In the genomic region with DNA sequence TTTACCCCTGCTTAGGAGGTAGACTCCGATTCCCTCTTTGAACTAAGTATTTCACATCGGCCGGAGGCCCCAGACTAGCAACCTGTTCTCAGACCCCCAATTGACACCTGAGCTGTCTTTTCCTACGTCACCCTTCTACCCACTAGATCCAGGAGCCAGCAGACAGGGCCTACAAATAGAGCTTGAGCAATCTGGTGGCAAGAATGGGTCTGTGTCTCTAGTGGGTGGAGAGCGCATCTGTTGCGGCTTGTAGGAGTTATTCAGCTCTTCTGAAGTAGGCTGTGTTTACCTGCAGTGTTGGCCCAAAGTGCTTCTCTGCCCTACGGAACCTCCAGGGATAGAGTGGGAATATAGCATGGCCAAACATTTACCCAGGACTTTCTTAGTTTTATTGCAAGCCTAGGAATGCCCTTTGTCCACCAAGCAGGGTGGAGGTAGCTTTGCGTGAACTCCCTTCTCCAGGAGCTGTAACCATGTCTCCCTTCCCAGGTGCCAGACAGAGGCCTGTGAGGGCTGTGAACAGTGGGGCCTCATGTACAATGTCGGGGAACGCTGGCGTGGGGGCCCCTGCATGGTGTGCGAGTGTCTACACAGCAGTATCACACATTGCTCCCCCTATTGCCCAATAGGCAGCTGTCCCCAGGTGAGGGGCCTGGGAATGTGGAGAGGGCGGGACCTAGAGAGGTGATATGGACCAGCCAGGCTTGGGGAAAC, we compare ENCODE assay signal across 20 mouse cellular contexts. TPM values are rescaled to one million over a fixed set of nuclear protein-coding genes. Genes with fewer than 3 reads are reported as not detected.
DNase-seq lines count a peak whose midpoint lies in the region; ATAC-seq lines count a peak whose summit lies in the region.
"Had no signal": no experiment of that assay in that cellular context is flagged by ENCODE, and none has a peak within 500 bp of the region (broad histone marks: within the 10 kb centered on the region; RNA-seq: fewer than 3 reads in every experiment).

No protein-coding gene starts in this region.

- H3K4me3 ChIP-seq in midbrain, embryonic 15.5 days, result no peak overlapping the region
- H3K4me3 ChIP-seq: forebrain, embryonic 12.5 days; heart, adult 2 months; hindbrain, embryonic 12.5 days; liver, embryonic 13.5 days; neural tube, embryonic 12.5 days had no signal

- no peak for DNase-seq in frontal cortex, postnatal 14 days (ENCODE audit: low spot score in 2 of 2)
- DNase-seq in layer of hippocampus, adult 8-10 months (ENCODE audit: low spot score in 2 of 2), result peak; percentile 37 to 51
- DNase-seq in layer of hippocampus, postnatal 36 days, result no peak
- DNase-seq in brain, adult 2 months (ENCODE audit: low read depth, low spot score), result peak; percentile 78
- peak; percentile 19 to 35 for DNase-seq in kidney, postnatal 36 days
- no peak for DNase-seq in cerebellum, adult 11-12 months
- DNase-seq: adrenal gland, postnatal 14 days; cerebellum, postnatal 10 days; embryo, embryonic 11 days; gastrocnemius, postnatal 10 days; heart, adult 2 months; liver, embryonic 13.5 days; thymus, postnatal 4 days had no signal

- H3K9ac ChIP-seq in midbrain, embryonic 15.5 days, result no peak overlapping the region
- H3K9ac ChIP-seq: forebrain, embryonic 12.5 days; hindbrain, embryonic 12.5 days; liver, embryonic 13.5 days; neural tube, embryonic 12.5 days had no signal

- no peaks in the 10 kb centered on the region for H3K27me3 ChIP-seq in midbrain, embryonic 15.5 days (replicated peaks)
- H3K27me3 ChIP-seq: CH12.LX; forebrain, embryonic 12.5 days; hindbrain, embryonic 12.5 days; liver, embryonic 13.5 days; neural tube, embryonic 12.5 days had no signal

- no peaks in the 10 kb centered on the region for H3K36me3 ChIP-seq in midbrain, embryonic 15.5 days (replicated peaks)
- H3K36me3 ChIP-seq: forebrain, embryonic 12.5 days; hindbrain, embryonic 12.5 days; liver, embryonic 13.5 days; neural tube, embryonic 12.5 days had no signal

- no peak overlapping the region for H3K27ac ChIP-seq in midbrain, embryonic 15.5 days
- H3K27ac ChIP-seq: forebrain, embryonic 12.5 days; heart, adult 2 months; hindbrain, embryonic 12.5 days; liver, embryonic 13.5 days; neural tube, embryonic 12.5 days had no signal

- no peak overlapping the region for H3K4me2 ChIP-seq in midbrain, embryonic 15.5 days
- H3K4me2 ChIP-seq: forebrain, embryonic 12.5 days; hindbrain, embryonic 12.5 days; liver, embryonic 13.5 days; neural tube, embryonic 12.5 days had no signal

- WGBS in midbrain, embryonic 15.5 days, result 92% methylated on average over 13 of the region's 13 CpGs

- H3K4me1 ChIP-seq in midbrain, embryonic 15.5 days, result no peaks in the 10 kb centered on the region
- H3K4me1 ChIP-seq: hindbrain, embryonic 12.5 days; neural tube, embryonic 12.5 days had no signal

- no peaks in the 10 kb centered on the region for H3K9me3 ChIP-seq in midbrain, embryonic 15.5 days
- H3K9me3 ChIP-seq: forebrain, embryonic 12.5 days; hindbrain, embryonic 12.5 days; liver, embryonic 13.5 days; neural tube, embryonic 12.5 days had no signal

- ATAC-seq in frontal cortex, adult (ENCODE audit: low TSS enrichment), result peak; percentile 86
- no peak for ATAC-seq in midbrain, embryonic 15.5 days (replicated peaks)

RNA-seq across cellular contexts. Expression of gene Sspo, which starts 17.1 kb away (rescaled TPM):
- 1 to 10 TPM in 3 of 4 experiments, under 1 TPM in 1; 0.39 to 2.1 (median 1.2) TPM for total RNA-seq in layer of hippocampus, adult 8-10 months (2022)
- 1 to 10 TPM; 1.4 to 2.8 TPM for total RNA-seq in layer of hippocampus, postnatal 36 days (2021)
- 0.40 and 0.46 TPM in 2 replicates for polyA plus RNA-seq in midbrain, embryonic 15.5 days (2015; fragmentation: Nextera tagmentation; extraction: Ambion mirVana)
- total RNA-seq: megakaryocyte progenitor cell, adult 5-6 weeks had no signal

RNA-seq across cellular contexts. Expression of gene Zfp467, which starts 19.5 kb away (rescaled TPM):
- total RNA-seq in layer of hippocampus, adult 8-10 months (2022), result 10 to 100 TPM; 24.6 to 32.2 (median 28.2) TPM
- total RNA-seq in layer of hippocampus, postnatal 36 days (2021), result 10 to 100 TPM; 21.4 to 22.8 TPM
- 28.9 and 33.8 TPM in 2 replicates for polyA plus RNA-seq in midbrain, embryonic 15.5 days (2015; fragmentation: Nextera tagmentation; extraction: Ambion mirVana)

Comparison
In these comparisons a context has a peak if more than half of its experiments do, and no peak if none do; other contexts are left out.
1. DNase-seq: peak in layer of hippocampus, adult 8-10 months (2 of 2), brain, adult 2 months (single experiment) and kidney, postnatal 36 days (2 of 2); none in frontal cortex, postnatal 14 days (0 of 2), layer of hippocampus, postnatal 36 days (0 of 2) and cerebellum, adult 11-12 months (single experiment).